Mouse (Mus musculus): ENCODE data around the gene Rerg. TPM values are rescaled to one million over a fixed set of nuclear protein-coding genes. Genes with fewer than 3 reads are reported as not detected.

The Rerg gene
- total RNA-seq (2015; ENCODE audit: low replicate concordance) = 0.42 TPM in 1 of 2 replicates, not detected in the other
- not detected in 2 replicates for total RNA-seq (2017; ENCODE audit: low replicate concordance)

GRCm38 (mm10) chr6:137170226-137170625, at the start of gene Rerg:
Gene Rerg (minus strand): TSS chr6:137170497.
- no peak for ATAC-seq (replicated peaks; ENCODE audit: low FRiP score, poor library complexity, severe bottlenecking)

GRCm38 (mm10) chr6:137217841-137218463, 47.7 kb upstream of the Rerg start:
- ATAC-seq (replicated peaks; ENCODE audit: low FRiP score, poor library complexity, severe bottlenecking) = no peak

- ATAC-seq (replicated peaks; ENCODE audit: low FRiP score, poor library complexity, severe bottlenecking) = no peak
Measured at GRCm38 (mm10) chr6:137211441-137211840, 41.1 kb upstream of the Rerg start.

GRCm38 (mm10) chr6:137210991-137211390, 40.7 kb upstream of the Rerg start:
- no peak for ATAC-seq (replicated peaks; ENCODE audit: low FRiP score, poor library complexity, severe bottlenecking)

- no peak for ATAC-seq (replicated peaks; ENCODE audit: low FRiP score, poor library complexity, severe bottlenecking)
Measured at GRCm38 (mm10) chr6:137209992-137210391, 39.7 kb upstream of the Rerg start.

- no peak for ATAC-seq (replicated peaks; ENCODE audit: low FRiP score, poor library complexity, severe bottlenecking)
Measured at GRCm38 (mm10) chr6:137207126-137207525, 36.8 kb upstream of the Rerg start.

- no peak for ATAC-seq (replicated peaks; ENCODE audit: low FRiP score, poor library complexity, severe bottlenecking)
Measured at GRCm38 (mm10) chr6:137205662-137206400, 35.5 kb upstream of the Rerg start.

GRCm38 (mm10) chr6:137202661-137203060, 32.4 kb upstream of the Rerg start:
- no peak for ATAC-seq (replicated peaks; ENCODE audit: low FRiP score, poor library complexity, severe bottlenecking)

GRCm38 (mm10) chr6:137201578-137201977, 31.3 kb upstream of the Rerg start:
- ATAC-seq (replicated peaks; ENCODE audit: low FRiP score, poor library complexity, severe bottlenecking) = no peak

- ATAC-seq (replicated peaks; ENCODE audit: low FRiP score, poor library complexity, severe bottlenecking) = no peak
Measured at GRCm38 (mm10) chr6:137201166-137201565, 30.9 kb upstream of the Rerg start.

GRCm38 (mm10) chr6:137192063-137192462, 21.8 kb upstream of the Rerg start:
- ATAC-seq (replicated peaks; ENCODE audit: low FRiP score, poor library complexity, severe bottlenecking) = no peak

GRCm38 (mm10) chr6:137191026-137191425, 20.7 kb upstream of the Rerg start:
- no peak for ATAC-seq (replicated peaks; ENCODE audit: low FRiP score, poor library complexity, severe bottlenecking)

GRCm38 (mm10) chr6:137190577-137190976, 20.3 kb upstream of the Rerg start:
- no peak for ATAC-seq (replicated peaks; ENCODE audit: low FRiP score, poor library complexity, severe bottlenecking)

GRCm38 (mm10) chr6:137188375-137188926, 18.2 kb upstream of the Rerg start:
- ATAC-seq (replicated peaks; ENCODE audit: low FRiP score, poor library complexity, severe bottlenecking) = no peak

- ATAC-seq (replicated peaks; ENCODE audit: low FRiP score, poor library complexity, severe bottlenecking) = no peak
Measured at GRCm38 (mm10) chr6:137187426-137187825, 17.1 kb upstream of the Rerg start.

- ATAC-seq (replicated peaks; ENCODE audit: low FRiP score, poor library complexity, severe bottlenecking) = no peak
Measured at GRCm38 (mm10) chr6:137180636-137181035, 10.3 kb upstream of the Rerg start.

- no peak for ATAC-seq (replicated peaks; ENCODE audit: low FRiP score, poor library complexity, severe bottlenecking)
Measured at GRCm38 (mm10) chr6:137180115-137180514, 9.8 kb upstream of the Rerg start.

GRCm38 (mm10) chr6:137179026-137179425, 8.7 kb upstream of the Rerg start:
- ATAC-seq (replicated peaks; ENCODE audit: low FRiP score, poor library complexity, severe bottlenecking) = no peak

- no peak for ATAC-seq (replicated peaks; ENCODE audit: low FRiP score, poor library complexity, severe bottlenecking)
Measured at GRCm38 (mm10) chr6:137170646-137171045, 349 bp upstream of the Rerg start.

GRCm38 (mm10) chr6:137169171-137169968, 927 bp downstream of the Rerg start:
- ATAC-seq (replicated peaks; ENCODE audit: low FRiP score, poor library complexity, severe bottlenecking) = no peak
